Mouse (Mus musculus) lung, embryonic 14.5 days (tissue): ENCODE results near the gene Pcyt2. TPM values are rescaled to one million over a fixed set of nuclear protein-coding genes. Genes with fewer than 3 reads are reported as not detected.
A peak's percentile ranks its signal among the peaks of the same experiment; 100 is the strongest.
"Not testable (repeated sequence)": the region's sequence is repeated elsewhere in the genome, so short reads cannot be mapped to it uniquely, and the experiment has no call there.

ENCODE experiments used
- ATAC-seq: fragments of 200-750 bp; cut with Nextera tagmentation; 2 replicates; pipeline ENCODE4 v1.8.0; 2017; ENCODE audit warnings: mild to moderate bottlenecking, moderate TSS enrichment, moderate library complexity; ENCODE audit not compliant: insufficient read depth
- DNase-seq: peaks from one replicate; pipeline ENCODE4 v3.0.0-alpha.2; 2015
- H3K27ac ChIP-seq: fragments of 300-500 bp; sonication (generic); 2 replicates; pipeline ENCODE4 v1.5.1; 2014; ENCODE audit warnings: low read depth, mild to moderate bottlenecking, moderate library complexity
- H3K27me3 ChIP-seq: fragments of 300-500 bp; sonication (generic); 2 replicates; pipeline ENCODE4 v1.6.1; 2014; ENCODE audit warnings: low read length, control low read depth; ENCODE audit not compliant: insufficient read depth
- H3K36me3 ChIP-seq: fragments of 300-500 bp; sonication (generic); 2 replicates; pipeline ENCODE4 v1.6.1; 2014; ENCODE audit warnings: control low read depth; ENCODE audit not compliant: insufficient read depth
- H3K4me1 ChIP-seq: fragments of 300-500 bp; sonication (generic); 2 replicates; pipeline ENCODE4 v1.6.1; 2014; ENCODE audit warnings: antibody characterized with exemption, control low read depth; ENCODE audit not compliant: insufficient read depth
- H3K4me2 ChIP-seq: fragments of 300-500 bp; sonication (generic); 2 replicates; pipeline ENCODE4 v1.6.1; 2014; ENCODE audit warnings: mild to moderate bottlenecking
- H3K4me3 ChIP-seq: fragments of 300-500 bp; sonication (generic); 2 replicates; pipeline ENCODE4 v1.5.1; 2014; ENCODE audit warnings: low read depth, low read length
- H3K9ac ChIP-seq: fragments of 300-500 bp; sonication (generic); 2 replicates; pipeline ENCODE4 v1.6.1; 2014
- H3K9me3 ChIP-seq: fragments of 300-500 bp; sonication (generic); 2 replicates; pipeline ENCODE4 v1.6.1; 2016; ENCODE audit warnings: low read depth, low read length, control low read depth
- CTCF ChIP-seq: IDR thresholded peaks from 2 replicates; pipeline ENCODE4 v1.5.1; 2016; ENCODE audit warnings: antibody characterized with exemption, low read depth
- WGBS: fragments of 180-500 bp; shearing (Covaris S2); extraction: QIAGEN DNeasy Blood & Tissue Kit; methylation state at CpG from one replicate; pipeline ENCODE4 v1.1.7; 2014; 5-methylcytosine and 5-hydroxymethylcytosine counted together
- polyA plus RNA-seq: library from polyadenylated mRNA; unstranded; fragments of >200 nt; fragmentation: Nextera tagmentation; extraction: Ambion mirVana; gene quantifications from 2 replicates; pipeline ENCODE4 v1.2.1, GENCODE M21; 2014

Gene Pcyt2
- polyA plus RNA-seq, 1 experiment from 2014 or later: 99.5 TPM

DNA sequence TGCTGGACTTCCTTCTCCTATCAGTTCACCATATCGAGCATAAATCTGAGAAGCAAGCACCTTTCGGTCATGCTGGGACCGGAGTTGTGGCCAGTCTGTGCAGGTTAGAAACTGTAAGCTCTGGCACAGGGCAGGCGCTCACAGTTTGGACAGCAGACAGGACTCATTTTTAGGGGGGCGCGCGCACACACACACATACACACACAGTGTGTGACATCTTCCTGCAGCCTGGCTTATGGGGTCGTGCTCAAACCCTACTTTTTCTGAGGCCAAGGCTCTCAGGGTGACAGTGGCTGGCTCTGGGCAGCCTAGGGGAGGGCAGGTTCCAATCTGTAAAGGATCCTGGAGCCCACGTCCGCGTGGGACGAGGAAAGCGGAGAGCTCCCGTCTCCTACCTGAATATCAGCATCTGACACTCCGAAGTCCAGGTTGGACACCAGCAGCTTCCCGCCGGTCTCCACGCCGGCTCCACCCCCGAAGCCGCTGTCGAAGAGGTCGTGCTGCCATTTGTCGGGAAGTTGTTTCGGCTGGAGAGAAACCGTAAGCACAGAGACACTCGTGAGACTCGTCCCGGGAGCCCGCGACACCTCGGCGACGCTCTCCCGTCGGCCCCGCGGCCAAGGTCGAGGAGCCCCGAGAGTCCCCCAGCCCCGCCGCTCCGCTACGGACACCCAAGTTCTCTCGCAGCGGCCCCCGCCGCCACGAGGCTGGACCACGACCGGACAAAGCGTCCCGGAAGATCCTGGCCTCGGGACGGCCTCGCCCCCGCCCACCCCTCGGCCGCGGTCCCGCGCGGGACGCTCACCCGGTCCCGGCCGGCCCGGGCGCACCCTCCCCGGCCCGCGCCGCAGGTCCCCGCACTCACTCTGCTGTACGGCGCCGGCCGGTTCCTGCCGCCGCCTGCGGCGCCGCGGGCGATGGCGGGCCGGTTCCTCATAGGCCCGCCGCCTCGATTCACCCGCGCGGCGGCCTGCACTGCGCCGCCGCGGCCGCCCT is 20.2 kb downstream of the Pcyt2 start:
- Histone ChIP-seq H3K9ac (peak overlapping the region; percentile 100), H3K27me3 (no peaks in the 10 kb centered on the region), H3K4me2 (peak overlapping the region; percentile 93), H3K36me3 (peaks cover 68% of the 10 kb centered on the region), H3K4me3 (peak overlapping the region; percentile 99), H3K4me1 (peaks cover 11% of the 10 kb centered on the region), H3K9me3 (no peaks in the 10 kb centered on the region), H3K27ac (peak overlapping the region; percentile 92)
- 4% methylated on average over 78 of the region's 99 CpGs for WGBS
- peak; percentile 42 for DNase-seq
- peak; percentile 52; the same call in 1 of the 2 replicates for ATAC-seq
- TF ChIP-seq CTCF: no peak

DNA sequence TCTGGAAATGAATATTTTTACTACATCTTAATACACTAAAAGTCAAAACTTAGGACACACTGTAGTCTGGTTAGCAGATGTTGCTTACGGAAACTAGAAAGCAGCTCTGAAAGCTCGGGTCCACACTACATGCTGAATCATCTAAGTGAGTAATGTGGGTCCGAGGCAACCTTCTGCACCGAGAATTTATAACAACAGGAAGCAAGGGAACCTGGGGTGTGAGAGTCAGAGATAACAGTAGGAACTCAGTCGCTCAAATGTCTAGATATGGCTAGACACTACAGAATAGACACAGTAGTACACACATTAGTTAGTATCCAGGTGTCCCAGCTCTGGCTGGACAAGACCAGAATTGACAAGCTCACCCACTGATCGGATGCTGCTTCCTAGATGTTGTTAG is 29.2 kb downstream of the Pcyt2 start:
- 92% methylated on average over 6 of the region's 6 CpGs for WGBS
- peaks cover 93% of the 10 kb centered on the region for H3K36me3 ChIP-seq
- H3K27me3 ChIP-seq: no peaks in the 10 kb centered on the region
- no peak overlapping the region for H3K9ac ChIP-seq
- no peak overlapping the region for H3K4me3 ChIP-seq
- no peak for ATAC-seq
- DNase-seq: no peak
- no peak overlapping the region for H3K4me2 ChIP-seq
- no peak overlapping the region for H3K27ac ChIP-seq
- H3K9me3 ChIP-seq: no peaks in the 10 kb centered on the region
- no peaks in the 10 kb centered on the region for H3K4me1 ChIP-seq
- no peak for TF ChIP-seq CTCF

DNA sequence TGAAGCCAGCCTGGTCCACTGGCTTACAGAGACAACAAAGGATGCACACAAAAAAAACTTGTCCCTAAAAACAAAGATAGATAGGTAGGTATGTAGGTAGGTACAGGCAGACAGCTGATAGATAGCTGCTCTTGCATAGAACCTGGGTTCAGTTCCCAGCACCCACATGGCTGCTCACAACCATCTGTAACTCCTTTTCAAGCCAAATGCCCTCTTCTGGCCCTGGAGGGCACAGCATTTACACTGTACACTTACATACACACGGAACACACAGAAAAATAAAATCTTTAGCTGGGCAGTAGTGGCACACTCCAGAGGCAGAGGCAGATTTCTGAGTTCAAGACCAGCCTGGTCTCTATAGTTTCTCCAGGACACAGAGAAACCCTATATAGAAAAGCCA is 33.8 kb downstream of the Pcyt2 start:
- no peaks in the 10 kb centered on the region for H3K27me3 ChIP-seq
- no peak overlapping the region for H3K4me3 ChIP-seq
- H3K36me3 ChIP-seq: peaks cover 72% of the 10 kb centered on the region
- no peak for TF ChIP-seq CTCF
- no peak overlapping the region for H3K9ac ChIP-seq
- no peak for DNase-seq
- no peak overlapping the region for H3K4me2 ChIP-seq
- H3K4me1 ChIP-seq: peaks cover 11% of the 10 kb centered on the region
- ATAC-seq: no peak
- no peak overlapping the region for H3K27ac ChIP-seq
- WGBS: 92% methylated on average over 1 of the region's 1 CpGs
- H3K9me3 ChIP-seq: no peaks in the 10 kb centered on the region

DNA sequence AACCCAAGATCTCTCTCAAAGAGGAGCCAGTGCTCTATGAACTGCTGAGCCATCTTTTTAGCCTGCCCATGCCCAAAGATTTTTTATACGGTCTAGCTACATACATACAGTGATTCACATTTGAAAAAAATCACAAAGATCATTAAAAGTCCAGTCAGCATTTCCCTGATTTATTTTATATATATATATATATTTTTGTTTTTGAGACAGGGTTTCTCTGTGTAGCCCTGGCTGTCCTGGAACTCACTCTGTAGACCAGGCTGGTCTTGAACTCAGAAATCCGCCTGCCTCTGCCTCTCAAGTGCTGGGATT is 34.8 kb downstream of the Pcyt2 start:
- H3K4me1 ChIP-seq: peaks cover 11% of the 10 kb centered on the region
- not testable (repeated sequence) for H3K9me3 ChIP-seq, H3K4me3 ChIP-seq, H3K27me3 ChIP-seq, ATAC-seq, H3K9ac ChIP-seq, H3K4me2 ChIP-seq, H3K27ac ChIP-seq, DNase-seq
- peaks cover 72% of the 10 kb centered on the region for H3K36me3 ChIP-seq
- 92% methylated on average over 2 of the region's 2 CpGs for WGBS

DNA sequence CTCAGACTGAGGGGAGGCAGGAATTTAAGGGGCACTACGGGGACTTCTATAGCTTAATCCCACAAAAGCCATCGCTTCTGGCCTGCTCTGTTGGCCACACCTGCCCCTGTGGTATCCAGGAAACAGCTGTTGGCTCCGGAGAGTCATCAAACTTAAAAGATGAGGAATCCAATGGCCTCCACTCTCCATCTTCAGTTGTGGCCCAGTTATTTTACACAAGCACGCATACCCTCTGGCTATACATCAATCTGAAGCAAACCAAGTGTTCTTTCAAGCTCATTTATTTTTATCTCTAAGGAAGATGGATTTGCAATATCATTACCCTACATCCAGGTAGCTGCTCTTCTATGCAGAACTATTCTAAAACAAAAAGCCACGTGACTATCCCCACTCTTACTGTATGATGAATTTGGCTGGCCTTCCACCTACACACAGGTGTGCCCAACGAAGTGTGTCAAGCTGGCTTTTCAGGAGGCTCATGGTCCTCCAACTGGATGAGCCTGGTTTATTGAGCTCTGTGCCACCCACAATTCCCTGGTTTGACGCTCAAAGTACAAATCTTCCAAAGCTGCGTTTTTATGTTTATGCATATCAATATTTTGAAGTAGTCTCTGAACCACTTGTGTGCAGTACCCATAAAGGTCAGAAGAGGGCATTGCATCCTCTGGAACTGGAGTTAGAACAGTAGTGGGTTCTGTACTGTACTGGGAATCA is 35.3 kb downstream of the Pcyt2 start:
- Histone ChIP-seq H3K4me2 (peak overlapping the region; percentile 95), H3K36me3 (peaks cover 72% of the 10 kb centered on the region), H3K9ac (peak overlapping the region; percentile 93), H3K9me3 (no peaks in the 10 kb centered on the region), H3K4me1 (peaks cover 11% of the 10 kb centered on the region), H3K27me3 (no peaks in the 10 kb centered on the region), H3K4me3 (peak overlapping the region; percentile 94), H3K27ac (peak overlapping the region; percentile 96)
- WGBS: 69% methylated on average over 8 of the region's 8 CpGs
- peak; percentile 54 for TF ChIP-seq CTCF
- ATAC-seq (no peak), DNase-seq (peak; percentile 65)

DNA sequence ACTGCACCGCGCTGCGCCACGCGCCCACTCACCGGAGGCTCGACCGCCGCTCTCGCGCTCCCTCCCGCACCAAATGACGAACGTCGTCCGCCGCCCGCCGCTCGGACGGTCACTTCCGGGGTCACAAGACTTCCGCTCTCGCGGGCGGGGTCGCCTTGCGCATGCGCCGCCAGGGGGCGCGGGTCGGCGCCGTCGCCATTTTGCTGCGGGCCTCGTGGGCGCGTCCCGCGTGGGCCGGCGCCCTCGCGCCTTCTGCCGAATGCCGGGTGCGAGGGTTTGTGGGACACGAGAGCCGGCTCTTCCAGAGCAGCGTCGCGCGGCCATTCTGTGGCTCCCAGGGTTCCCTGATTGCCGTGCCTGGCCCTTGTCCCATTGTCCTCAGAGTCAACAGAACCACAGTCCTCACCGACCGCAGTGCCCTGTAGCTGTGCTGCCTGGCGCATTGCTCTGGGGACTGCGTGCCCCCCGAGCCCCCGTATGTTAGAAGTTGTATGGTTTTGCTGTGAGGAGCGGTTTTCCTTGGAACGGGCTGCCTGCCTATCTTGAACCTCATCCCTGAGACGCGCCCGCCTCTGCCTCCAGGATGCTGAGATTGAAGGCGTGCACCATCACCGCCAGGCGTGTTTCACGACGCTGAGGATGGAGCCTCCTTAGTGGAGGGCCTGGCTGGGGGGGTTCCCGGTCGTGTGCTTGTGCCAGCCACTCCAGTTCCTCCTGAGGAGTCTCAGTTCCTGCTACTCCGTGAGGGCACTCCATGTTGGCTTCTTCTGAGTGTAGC is 36.1 kb downstream of the Pcyt2 start, which contains the start of gene Arhgdia:
Gene Arhgdia, minus strand, starts transcription at position 135 of the 778 bp plus-strand sequence.
- 6% methylated on average over 64 of the region's 75 CpGs for WGBS
- peak; percentile 49 for ATAC-seq

More for the DNA sequence above, 36.1 kb downstream of the Pcyt2 start, which contains the start of gene Arhgdia:
- Histone ChIP-seq H3K9ac (peak within 1 kb of the TSS; percentile 93), H3K27me3 (no peaks in the 10 kb centered on the region), H3K4me3 (peak within 1 kb of the TSS; percentile 94), H3K36me3 (peaks cover 72% of the 10 kb centered on the region), H3K4me1 (peaks cover 11% of the 10 kb centered on the region), H3K27ac (peak within 1 kb of the TSS; percentile 96), H3K4me2 (peak within 1 kb of the TSS; percentile 95), H3K9me3 (no peaks in the 10 kb centered on the region)
- TF ChIP-seq CTCF: peak; percentile 28; the same call in 1 of the 2 replicates
- peak; percentile 95 for DNase-seq
